Mouse (Mus musculus) neural tube, embryonic 12.5 days (tissue): ENCODE results near the gene Dhx36. TPM values are rescaled to one million over a fixed set of nuclear protein-coding genes. Genes with fewer than 3 reads are reported as not detected.

Source experiments
- polyA plus RNA-seq: library from polyadenylated mRNA; unstranded; fragments of >200 nt; fragmentation: Nextera tagmentation; extraction: Ambion mirVana; gene quantifications from 2 replicates; pipeline ENCODE4 v1.2.1, GENCODE M21; 2016

Dhx36 gene
- polyA plus RNA-seq, 1 experiment from 2014 or later = 52.7 TPM

Other genes with a start within 250 kb of the Dhx36 start
- gene Arhgef26, start 168.7 kb downstream of the Dhx36 start, polyA plus RNA-seq = 15.2 and 15.7 TPM in 2 replicates
- gene Gpr149, start 98.1 kb upstream of the Dhx36 start, polyA plus RNA-seq = 0.29 and 0.82 TPM in 2 replicates